Mouse (Mus musculus) heart, postnatal 14 days (tissue): ENCODE measurements around the gene Rdx. TPM values are rescaled to one million over a fixed set of nuclear protein-coding genes. Genes with fewer than 3 reads are reported as not detected.

Experiments used
- DNase-seq, 2 experiments: peaks; one replicate each; pipeline ENCODE4 v3.0.0; 2021 to 2022
- intact Hi-C: fragments of 180-260 bp; cut with DNase I; formaldehyde crosslinking; loops from one replicate; pipeline ENCODE4 v1.15.1; 2025
- long read RNA-seq, 2 experiments: library from polyadenylated mRNA; stranded (forward); transcript quantifications; one replicate each; pipeline ENCODE4 v2.0.0; 2021
- total RNA-seq, 2 experiments: library from RNA; stranded (reverse); gene quantifications; 2 replicates each; pipeline ENCODE4 v1.2.3; 2021

Rdx gene
- 10 to 100 TPM; 94.3 to 96.8 TPM for total RNA-seq
- long read RNA-seq, experiment 1, full-length matches to known transcripts, result 84 of 102 reads
- long read RNA-seq, experiment 1, partial matches to known transcripts, result 15 of 102 reads
- long read RNA-seq, experiment 1, other reads (novel, unspliced or antisense), result 3 of 102 reads
- long read RNA-seq, experiment 2, full-length matches to known transcripts, result 77 of 88 reads
- long read RNA-seq, experiment 2, partial matches to known transcripts, result 7 of 88 reads
- long read RNA-seq, experiment 2, other reads (novel, unspliced or antisense), result 4 of 88 reads

- DNase-seq, result peak in 1 of 2 experiments; percentile 20
- intact Hi-C loops, result loop anchor here (2.0 kb wide), 1 partner anchor 56 kb away; no protein-coding TSS in a partner anchor
These were observed at the start of gene Rdx for GRCm38 (mm10) chr9:52047129-52047820. Gene Rdx (plus strand): TSS chr9:52047173.

- intact Hi-C loops, result no loop called here
These were observed 43.5 kb upstream of the Rdx start for GRCm38 (mm10) chr9:52003501-52003900.

GRCm38 (mm10) chr9:52007341-52007740 lies 39.6 kb upstream of the Rdx start:
- intact Hi-C loops, result no loop called here
- no peak for DNase-seq

More at GRCm38 (mm10) chr9:52003501-52003900, 43.5 kb upstream of the Rdx start:
- DNase-seq, result no peak

- no peak for DNase-seq
- intact Hi-C loops, result no loop called here
These were observed 38.5 kb upstream of the Rdx start for GRCm38 (mm10) chr9:52008511-52008910.

- DNase-seq, result no peak
- intact Hi-C loops, result no loop called here
These were observed 34.7 kb upstream of the Rdx start for GRCm38 (mm10) chr9:52012311-52012710.

- DNase-seq, result no peak
- intact Hi-C loops, result no loop called here
These were observed 34.1 kb upstream of the Rdx start for GRCm38 (mm10) chr9:52012781-52013436.

GRCm38 (mm10) chr9:52013900-52014455 lies 33.0 kb upstream of the Rdx start:
- intact Hi-C loops, result no loop called here

GRCm38 (mm10) chr9:52017091-52017490 lies 29.9 kb upstream of the Rdx start:
- intact Hi-C loops, result no loop called here
- no peak for DNase-seq

More at GRCm38 (mm10) chr9:52013900-52014455, 33.0 kb upstream of the Rdx start:
- peak; percentile 14 to 25 for DNase-seq

- no peak for DNase-seq
These were observed 29.1 kb upstream of the Rdx start for GRCm38 (mm10) chr9:52017824-52018223.

GRCm38 (mm10) chr9:52018505-52018904 lies 28.5 kb upstream of the Rdx start:
- DNase-seq, result no peak
- intact Hi-C loops, result no loop called here

More at GRCm38 (mm10) chr9:52017824-52018223, 29.1 kb upstream of the Rdx start:
- intact Hi-C loops, result no loop called here

- peak; percentile 22 to 49 for DNase-seq
- intact Hi-C loops, result loop anchor here (2.0 kb wide), 1 partner anchor 21 kb away; no protein-coding TSS in a partner anchor
These were observed 19.5 kb upstream of the Rdx start for GRCm38 (mm10) chr9:52027257-52028020.

GRCm38 (mm10) chr9:52028521-52029405 lies 18.2 kb upstream of the Rdx start:
- intact Hi-C loops, result no loop called here

GRCm38 (mm10) chr9:52031501-52031900 lies 15.5 kb upstream of the Rdx start:
- DNase-seq, result no peak
- intact Hi-C loops, result no loop called here

More at GRCm38 (mm10) chr9:52028521-52029405, 18.2 kb upstream of the Rdx start:
- peak; percentile 27 to 41 for DNase-seq

GRCm38 (mm10) chr9:52037493-52037892 lies 9.5 kb upstream of the Rdx start:
- intact Hi-C loops, result no loop called here
- no peak for DNase-seq

- intact Hi-C loops, result no loop called here
- no peak for DNase-seq
These were observed 5.3 kb upstream of the Rdx start for GRCm38 (mm10) chr9:52041657-52042056.

GRCm38 (mm10) chr9:52046686-52047085 lies 287 bp upstream of the Rdx start:
- intact Hi-C loops, result loop anchor here (2.0 kb wide), 1 partner anchor 56 kb away; no protein-coding TSS in a partner anchor
- no peak for DNase-seq

- DNase-seq, result peak; percentile 90 to 93
- intact Hi-C loops, result loop anchor here (2.0 kb wide), 2 partner anchors 21 to 57 kb away; no protein-coding TSS in a partner anchor
These were observed 1.1 kb downstream of the Rdx start for GRCm38 (mm10) chr9:52047821-52048649.

GRCm38 (mm10) chr9:52048650-52049081 lies 1.7 kb downstream of the Rdx start:
- DNase-seq, result peak; percentile 63 to 70
- intact Hi-C loops, result loop anchor here (2.0 kb wide), 1 partner anchor 22 kb away; no protein-coding TSS in a partner anchor
